12 mouse cellular contexts compared by ENCODE assay signal in genomic region chr9:109052490-109053260, GRCm38 (mm10). TPM values are rescaled to one million over a fixed set of nuclear protein-coding genes. Genes with fewer than 3 reads are reported as not detected.
DNase-seq lines count a peak whose midpoint lies in the region; ATAC-seq and TF ChIP-seq lines count a peak whose summit lies in the region.
"Had no signal": no experiment of that assay in that cellular context is flagged by ENCODE, and none has a peak within 500 bp of the region (broad histone marks: within the 10 kb centered on the region; RNA-seq: fewer than 3 reads in every experiment).

No protein-coding gene starts in this region.

- no peak overlapping the region for H3K4me2 ChIP-seq in limb, embryonic 14.5 days (replicated peaks; ENCODE audit: low read depth, low read length, severe bottlenecking)
- H3K4me2 ChIP-seq: hindbrain, embryonic 14.5 days had no signal

- peaks cover 44% of the 10 kb centered on the region for H3K36me3 ChIP-seq in limb, embryonic 14.5 days (ENCODE audit: control insufficient read depth, insufficient read depth, low read length)

- peak; percentile 92 for DNase-seq in heart, adult 11 months
- DNase-seq in heart, postnatal 36 days: no peak
- DNase-seq in thymus, postnatal 14 days: peak; percentile 42
- DNase-seq in thymus, postnatal 25 days: no peak
- DNase-seq in limb, embryonic 14.5 days (ENCODE audit: low spot score): no peak
- no peak for DNase-seq in gastrocnemius, adult 2 months
- DNase-seq in yolk sac, embryonic 10.5 days (ENCODE audit: low spot score): no peak
- DNase-seq: cerebellum, adult 18-20 months; kidney, adult 2 months; lung, adult 18-20 months had no signal

- no peaks in the 10 kb centered on the region for H3K9me3 ChIP-seq in limb, embryonic 14.5 days (ENCODE audit: control insufficient read depth, low read length)

- H3K9ac ChIP-seq in limb, embryonic 14.5 days (ENCODE audit: low read depth, low read length, severe bottlenecking): no peak overlapping the region
- H3K9ac ChIP-seq: hindbrain, embryonic 14.5 days had no signal

- no peak overlapping the region for H3K4me3 ChIP-seq in limb, embryonic 14.5 days (replicated peaks; ENCODE audit: low read length)
- no peak overlapping the region for H3K4me3 ChIP-seq in gastrocnemius, adult 2 months

- intact Hi-C loops in heart, postnatal 36 days (cut with DNase I): loop anchor here (1.0 kb wide), 1 partner anchor 12 kb away; no protein-coding TSS in a partner anchor
- intact Hi-C loops in gastrocnemius, adult 2 months (cut with DNase I): no loop called here

- H3K27ac ChIP-seq in limb, embryonic 14.5 days (replicated peaks; ENCODE audit: low read depth, low read length): no peak overlapping the region
- no peak overlapping the region for H3K27ac ChIP-seq in gastrocnemius, adult 2 months
- H3K27ac ChIP-seq: hindbrain, embryonic 14.5 days had no signal

- H3K4me1 ChIP-seq in limb, embryonic 14.5 days (ENCODE audit: control insufficient read depth, insufficient read depth, low read length): 0 out of 2 replicates have a peak, but pooled peaks cover 3% of the 10 kb centered on the region

- 87% methylated on average over 9 of the region's 9 CpGs for WGBS in limb, embryonic 14.5 days

- TF ChIP-seq POLR2A in limb, embryonic 14.5 days (IDR thresholded peaks at IDR 0.05; ENCODE audit: borderline replicate concordance, extremely low read depth, insufficient read depth, insufficient read length): no peak

- no peaks in the 10 kb centered on the region for H3K27me3 ChIP-seq in limb, embryonic 14.5 days (ENCODE audit: control insufficient read depth, insufficient read depth, low read length)

- TF ChIP-seq CTCF in gastrocnemius, adult 2 months (IDR thresholded peaks at IDR 0.05): no peak

- ATAC-seq in limb, embryonic 14.5 days (ENCODE audit: low FRiP score, low read depth): 0 out of 2 replicates have a peak, but pooled peaks have one; percentile 10
- ATAC-seq in erythroblast, adult 5-6 weeks (replicated peaks; ENCODE audit: low FRiP score, poor library complexity, severe bottlenecking): no peak

RNA-seq across cellular contexts. Expression of gene Trex1, which starts 6.9 kb away (rescaled TPM):
- 10 to 100 TPM; 14.0 to 14.7 TPM for total RNA-seq in heart, postnatal 36 days (2021)
- polyA plus RNA-seq in limb, embryonic 14.5 days (2012; rRNA removed): 33.5 and 50.8 TPM in 2 replicates
- 12.5 and 13.7 TPM in 2 replicates for polyA plus RNA-seq in limb, embryonic 14.5 days (2014; fragmentation: Nextera tagmentation; extraction: Ambion mirVana)
- total RNA-seq in gastrocnemius, adult 2 months (2021): 10 to 100 TPM; 13.2 TPM
- total RNA-seq in erythroblast, adult 5-6 weeks (2015; ENCODE audit: low replicate concordance): 7.3 and 19.6 TPM in 2 replicates
- 1.7 and 4.2 TPM in 2 replicates for total RNA-seq in erythroblast, adult 5-6 weeks (2017; ENCODE audit: low replicate concordance)

RNA-seq across cellular contexts. Expression of gene Shisa5, which starts 14.3 kb away (rescaled TPM):
- 10 to 100 TPM; 36.1 to 51.4 TPM for total RNA-seq in heart, postnatal 36 days (2021)
- 150 and 245 TPM in 2 replicates for polyA plus RNA-seq in limb, embryonic 14.5 days (2012; rRNA removed)
- 82.4 and 86.7 TPM in 2 replicates for polyA plus RNA-seq in limb, embryonic 14.5 days (2014; fragmentation: Nextera tagmentation; extraction: Ambion mirVana)
- total RNA-seq in gastrocnemius, adult 2 months (2021): 10 to 100 TPM; 15.9 to 17.0 TPM
- 14.6 and 20.3 TPM in 2 replicates for total RNA-seq in erythroblast, adult 5-6 weeks (2015; ENCODE audit: low replicate concordance)
- 13.9 and 51.4 TPM in 2 replicates for total RNA-seq in erythroblast, adult 5-6 weeks (2017; ENCODE audit: low replicate concordance)

RNA-seq across cellular contexts. Expression of gene Atrip, which starts 21.2 kb away (rescaled TPM):
- total RNA-seq in heart, postnatal 36 days (2021): 1 to 10 TPM; 8.0 to 8.2 TPM
- polyA plus RNA-seq in limb, embryonic 14.5 days (2012; rRNA removed): 30.5 and 40.3 TPM in 2 replicates
- 22.2 and 25.1 TPM in 2 replicates for polyA plus RNA-seq in limb, embryonic 14.5 days (2014; fragmentation: Nextera tagmentation; extraction: Ambion mirVana)
- 1 to 10 TPM; 8.0 to 8.5 TPM for total RNA-seq in gastrocnemius, adult 2 months (2021)
- total RNA-seq in erythroblast, adult 5-6 weeks (2015; ENCODE audit: low replicate concordance): 4.2 TPM in 1 of 2 replicates, not detected in the other
- total RNA-seq in erythroblast, adult 5-6 weeks (2017; ENCODE audit: low replicate concordance): 4.8 and 10.6 TPM in 2 replicates

RNA-seq across cellular contexts. Expression of gene Ccdc51, which starts 29.6 kb away (rescaled TPM):
- total RNA-seq in heart, postnatal 36 days (2021): 10 to 100 TPM; 11.7 to 12.2 TPM
- 9.0 and 9.1 TPM in 2 replicates for polyA plus RNA-seq in limb, embryonic 14.5 days (2012; rRNA removed)
- 13.5 and 15.3 TPM in 2 replicates for polyA plus RNA-seq in limb, embryonic 14.5 days (2014; fragmentation: Nextera tagmentation; extraction: Ambion mirVana)
- total RNA-seq in gastrocnemius, adult 2 months (2021): 1 to 10 TPM; 6.5 to 7.9 TPM
- total RNA-seq in erythroblast, adult 5-6 weeks (2015; ENCODE audit: low replicate concordance): 2.5 TPM in 1 of 2 replicates, not detected in the other
- total RNA-seq in erythroblast, adult 5-6 weeks (2017; ENCODE audit: low replicate concordance): 3.7 and 4.3 TPM in 2 replicates

RNA-seq across cellular contexts. Expression of gene Tma7, which starts 29.7 kb away (rescaled TPM):
- 100 to 1,000 TPM; 241 to 249 TPM for total RNA-seq in heart, postnatal 36 days (2021)
- 122 and 191 TPM in 2 replicates for polyA plus RNA-seq in limb, embryonic 14.5 days (2012; rRNA removed)
- 658 and 664 TPM in 2 replicates for polyA plus RNA-seq in limb, embryonic 14.5 days (2014; fragmentation: Nextera tagmentation; extraction: Ambion mirVana)
- total RNA-seq in gastrocnemius, adult 2 months (2021): 100 to 1,000 TPM; 316 to 321 TPM
- 104 and 108 TPM in 2 replicates for total RNA-seq in erythroblast, adult 5-6 weeks (2015; ENCODE audit: low replicate concordance)
- total RNA-seq in erythroblast, adult 5-6 weeks (2017; ENCODE audit: low replicate concordance): 44.6 and 57.0 TPM in 2 replicates

Comparison
In these comparisons a context has a peak if more than half of its experiments do, and no peak if none do; other contexts are left out.
1. DNase-seq: peak in heart, adult 11 months (single experiment) and thymus, postnatal 14 days (single experiment); none in heart, postnatal 36 days (0 of 2), thymus, postnatal 25 days (single experiment), limb, embryonic 14.5 days (single experiment), gastrocnemius, adult 2 months (single experiment) and yolk sac, embryonic 10.5 days (single experiment).